Mouse (Mus musculus) lung, embryonic 14.5 days (tissue): ENCODE data around the gene Ankrd13a. TPM values are rescaled to one million over a fixed set of nuclear protein-coding genes. Genes with fewer than 3 reads are reported as not detected.

Source experiments
- ATAC-seq: fragments of 200-750 bp; cut with Nextera tagmentation; 2 replicates; pipeline ENCODE4 v1.8.0; 2017; ENCODE audit warnings: mild to moderate bottlenecking, moderate TSS enrichment, moderate library complexity; ENCODE audit not compliant: insufficient read depth
- DNase-seq: peaks from one replicate; pipeline ENCODE4 v3.0.0-alpha.2; 2015
- H3K27ac ChIP-seq: fragments of 300-500 bp; sonication (generic); 2 replicates; pipeline ENCODE4 v1.5.1; 2014; ENCODE audit warnings: low read depth, mild to moderate bottlenecking, moderate library complexity
- H3K27me3 ChIP-seq: fragments of 300-500 bp; sonication (generic); 2 replicates; pipeline ENCODE4 v1.6.1; 2014; ENCODE audit warnings: low read length, control low read depth; ENCODE audit not compliant: insufficient read depth
- H3K36me3 ChIP-seq: fragments of 300-500 bp; sonication (generic); 2 replicates; pipeline ENCODE4 v1.6.1; 2014; ENCODE audit warnings: control low read depth; ENCODE audit not compliant: insufficient read depth
- H3K4me1 ChIP-seq: fragments of 300-500 bp; sonication (generic); 2 replicates; pipeline ENCODE4 v1.6.1; 2014; ENCODE audit warnings: antibody characterized with exemption, control low read depth; ENCODE audit not compliant: insufficient read depth
- H3K4me2 ChIP-seq: fragments of 300-500 bp; sonication (generic); 2 replicates; pipeline ENCODE4 v1.6.1; 2014; ENCODE audit warnings: mild to moderate bottlenecking
- H3K4me3 ChIP-seq: fragments of 300-500 bp; sonication (generic); 2 replicates; pipeline ENCODE4 v1.5.1; 2014; ENCODE audit warnings: low read depth, low read length
- H3K9ac ChIP-seq: fragments of 300-500 bp; sonication (generic); 2 replicates; pipeline ENCODE4 v1.6.1; 2014
- H3K9me3 ChIP-seq: fragments of 300-500 bp; sonication (generic); 2 replicates; pipeline ENCODE4 v1.6.1; 2016; ENCODE audit warnings: low read depth, low read length, control low read depth
- CTCF ChIP-seq: IDR thresholded peaks from 2 replicates; pipeline ENCODE4 v1.5.1; 2016; ENCODE audit warnings: antibody characterized with exemption, low read depth
- WGBS: fragments of 180-500 bp; shearing (Covaris S2); extraction: QIAGEN DNeasy Blood & Tissue Kit; methylation state at CpG from one replicate; pipeline ENCODE4 v1.1.7; 2014; 5-methylcytosine and 5-hydroxymethylcytosine counted together
- polyA plus RNA-seq: library from polyadenylated mRNA; unstranded; fragments of >200 nt; fragmentation: Nextera tagmentation; extraction: Ambion mirVana; gene quantifications from 2 replicates; pipeline ENCODE4 v1.2.1, GENCODE M21; 2014

Gene Ankrd13a
- polyA plus RNA-seq, 1 experiment from 2014 or later = 83.2 TPM

- no peak for ATAC-seq
- TF ChIP-seq CTCF = no peak
- Histone ChIP-seq H3K9ac (no peak overlapping the region), H3K9me3 (no peaks in the 10 kb centered on the region), H3K4me1 (no peaks in the 10 kb centered on the region), H3K27ac (no peak overlapping the region), H3K4me2 (no peak overlapping the region), H3K4me3 (no peak overlapping the region), H3K27me3 (no peaks in the 10 kb centered on the region), H3K36me3 (peaks cover 45% of the 10 kb centered on the region)
- WGBS = 83% methylated on average over 8 of the region's 8 CpGs
- no peak for DNase-seq
Measured at GRCm38 (mm10) chr5:114766686-114767085, 7.8 kb upstream of the Ankrd13a start.

GRCm38 (mm10) chr5:114767185-114767584, 7.3 kb upstream of the Ankrd13a start:
- TF ChIP-seq CTCF = no peak
- DNase-seq = no peak
- H3K4me3 ChIP-seq = no peak overlapping the region
- no peak overlapping the region for H3K27ac ChIP-seq
- H3K27me3 ChIP-seq = no peaks in the 10 kb centered on the region
- H3K36me3 ChIP-seq = peaks cover 40% of the 10 kb centered on the region
- no peaks in the 10 kb centered on the region for H3K9me3 ChIP-seq
- H3K4me1 ChIP-seq = no peaks in the 10 kb centered on the region
- 92% methylated on average over 7 of the region's 7 CpGs for WGBS
- no peak overlapping the region for H3K4me2 ChIP-seq
- no peak overlapping the region for H3K9ac ChIP-seq
- no peak for ATAC-seq

- ATAC-seq = no peak
- TF ChIP-seq CTCF = no peak
Measured at GRCm38 (mm10) chr5:114769786-114770185, 4.7 kb upstream of the Ankrd13a start.

GRCm38 (mm10) chr5:114771796-114772195, 2.7 kb upstream of the Ankrd13a start:
- H3K36me3 ChIP-seq = 0 out of 2 replicates have a peak, but pooled peaks cover under 1% of the 10 kb centered on the region

More at GRCm38 (mm10) chr5:114769786-114770185, 4.7 kb upstream of the Ankrd13a start:
- Histone ChIP-seq H3K4me2 (no peak overlapping the region), H3K27ac (no peak overlapping the region), H3K9ac (no peak overlapping the region), H3K36me3 (peaks cover 16% of the 10 kb centered on the region; the same call in 1 of the 2 replicates), H3K9me3 (no peaks in the 10 kb centered on the region), H3K4me1 (no peaks in the 10 kb centered on the region), H3K4me3 (no peak overlapping the region), H3K27me3 (no peaks in the 10 kb centered on the region)
- DNase-seq = no peak
- 91% methylated on average over 8 of the region's 8 CpGs for WGBS

GRCm38 (mm10) chr5:114772456-114773203, 1.8 kb upstream of the Ankrd13a start:
- peak overlapping the region; percentile 84 for H3K4me3 ChIP-seq
- H3K4me1 ChIP-seq = no peaks in the 10 kb centered on the region
- no peaks in the 10 kb centered on the region for H3K9me3 ChIP-seq
- no peaks in the 10 kb centered on the region for H3K36me3 ChIP-seq
- H3K27ac ChIP-seq = peak overlapping the region; percentile 83
- ATAC-seq = peak; percentile 65
- peak overlapping the region; percentile 89 for H3K9ac ChIP-seq
- H3K4me2 ChIP-seq = peak overlapping the region; percentile 97
- DNase-seq = peak; percentile 59
- WGBS = under 1% methylated on average over 39 of the region's 57 CpGs
- TF ChIP-seq CTCF = no peak
- H3K27me3 ChIP-seq = no peaks in the 10 kb centered on the region

More at GRCm38 (mm10) chr5:114771796-114772195, 2.7 kb upstream of the Ankrd13a start:
- Histone ChIP-seq H3K4me3 (peak overlapping the region; percentile 84), H3K9ac (peak overlapping the region; percentile 89), H3K27ac (no peak overlapping the region), H3K27me3 (no peaks in the 10 kb centered on the region), H3K9me3 (no peaks in the 10 kb centered on the region), H3K4me1 (no peaks in the 10 kb centered on the region), H3K4me2 (peak overlapping the region; percentile 97)
- WGBS = 72% methylated on average over 8 of the region's 8 CpGs
- no peak for ATAC-seq
- no peak for TF ChIP-seq CTCF
- DNase-seq = peak; percentile 8

- H3K4me3 ChIP-seq = peak overlapping the region; percentile 84
- DNase-seq (peak; percentile 99), ATAC-seq (peak; percentile 83)
- H3K27me3 ChIP-seq = no peaks in the 10 kb centered on the region
- no peaks in the 10 kb centered on the region for H3K4me1 ChIP-seq
- peak overlapping the region; percentile 91 for H3K27ac ChIP-seq
- H3K36me3 ChIP-seq = no peaks in the 10 kb centered on the region
- H3K4me2 ChIP-seq = peak overlapping the region; percentile 97
- no peaks in the 10 kb centered on the region for H3K9me3 ChIP-seq
- peak overlapping the region; percentile 89 for H3K9ac ChIP-seq
- TF ChIP-seq CTCF = no peak
- whole genome bisulfite sequencing = under 1% methylated on average over 41 of the region's 52 CpGs
Measured at GRCm38 (mm10) chr5:114773211-114773710, 1.2 kb upstream of the Ankrd13a start.

GRCm38 (mm10) chr5:114773780-114774179, 697 bp upstream of the Ankrd13a start:
- Histone ChIP-seq H3K9ac (peak overlapping the region; percentile 82), H3K27ac (peak overlapping the region; percentile 91), H3K4me2 (peak overlapping the region; percentile 97), H3K27me3 (no peaks in the 10 kb centered on the region), H3K9me3 (no peaks in the 10 kb centered on the region), H3K4me3 (peak overlapping the region; percentile 84), H3K36me3 (no peaks in the 10 kb centered on the region), H3K4me1 (no peaks in the 10 kb centered on the region)
- ATAC-seq (no peak), DNase-seq (no peak)
- no peak for TF ChIP-seq CTCF
- 1% methylated on average over 11 of the region's 11 CpGs for WGBS
